Mouse (Mus musculus): ENCODE results near the gene P2ry14. TPM values are rescaled to one million over a fixed set of nuclear protein-coding genes. Genes with fewer than 3 reads are reported as not detected.

Gene P2ry14
- polyA plus RNA-seq, 1 experiment, result 0.07 TPM

DNA sequence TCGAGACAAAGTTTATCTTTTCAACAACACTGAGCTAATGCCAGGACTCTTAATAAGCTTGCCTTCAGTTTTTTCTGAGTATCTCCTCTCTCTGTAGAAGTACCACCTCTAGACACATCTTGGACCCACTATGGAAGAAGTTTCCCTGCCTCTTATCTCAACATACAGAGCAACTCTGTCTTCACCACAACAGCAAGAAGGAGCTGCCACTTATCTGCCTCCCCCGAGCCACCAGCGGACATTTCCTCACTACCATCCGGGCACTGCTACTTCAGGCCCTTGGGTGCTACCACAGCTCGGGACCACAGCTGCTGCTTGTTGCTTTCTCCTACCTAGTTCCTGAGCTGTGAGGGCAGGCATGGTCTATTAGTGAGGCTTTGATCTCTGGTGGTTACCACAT, 20.2 kb downstream of the P2ry14 start:
- TF ChIP-seq REST (IDR thresholded peaks at IDR 0.05; ENCODE audit: insufficient read depth, insufficient read length), result no peak
- TF ChIP-seq SRF (IDR thresholded peaks at IDR 0.05; ENCODE audit: control insufficient read depth, insufficient read length, low read depth), result no peak
- no peak for TF ChIP-seq POLR2AphosphoS2 (IDR thresholded peaks at IDR 0.05; ENCODE audit: insufficient read length, low read depth)
- no peak for TF ChIP-seq MYOD1 (IDR thresholded peaks at IDR 0.05; ENCODE audit: control insufficient read depth in 1 of 3, insufficient read length in 2 of 3, low read depth in 2 of 3)
- no peak for TF ChIP-seq TCF3 (IDR thresholded peaks at IDR 0.05; ENCODE audit: insufficient read length, low read depth)
- TF ChIP-seq MYOG (IDR thresholded peaks at IDR 0.05; ENCODE audit: control insufficient read depth in 1 of 3, insufficient read depth in 1 of 3, insufficient read length in 2 of 3, low read depth in 2 of 3), result no peak
- no peak for TF ChIP-seq CEBPB (IDR thresholded peaks at IDR 0.05; ENCODE audit: insufficient read depth, poor library complexity, severe bottlenecking)
- TF ChIP-seq E2F4 (IDR thresholded peaks at IDR 0.05; ENCODE audit: insufficient read depth), result no peak
- Histone ChIP-seq H3K4me3 (no peak overlapping the region), H3ac (ENCODE audit: control insufficient read depth, insufficient read length) (no peak overlapping the region), H3K27me3 (ENCODE audit: control insufficient read depth, insufficient read depth, insufficient read length) (no peaks in the 10 kb centered on the region), H3K79me2 (ENCODE audit: control insufficient read depth, insufficient read depth) (no peaks in the 10 kb centered on the region), H3K36me3 (ENCODE audit: control insufficient read depth, insufficient read depth) (no peaks in the 10 kb centered on the region), H3K4me2 (ENCODE audit: low read depth) (no peak overlapping the region)

GRCm38 (mm10) chr3:59131966-59132365, 21.5 kb downstream of the P2ry14 start:
- H3K27me3 ChIP-seq (ENCODE audit: control insufficient read depth, insufficient read depth, insufficient read length), result no peaks in the 10 kb centered on the region
- H3K36me3 ChIP-seq (ENCODE audit: control insufficient read depth, insufficient read depth), result no peaks in the 10 kb centered on the region
- H3ac ChIP-seq (ENCODE audit: control insufficient read depth, insufficient read length), result no peak overlapping the region
- no peaks in the 10 kb centered on the region for H3K79me2 ChIP-seq (ENCODE audit: control insufficient read depth, insufficient read depth)
- no peak for TF ChIP-seq MYOG (IDR thresholded peaks at IDR 0.05; ENCODE audit: control insufficient read depth in 1 of 3, insufficient read depth in 1 of 3, insufficient read length in 2 of 3, low read depth in 2 of 3)
- H3K4me3 ChIP-seq, result no peak overlapping the region
- H3K4me2 ChIP-seq (ENCODE audit: low read depth), result no peak overlapping the region

DNA sequence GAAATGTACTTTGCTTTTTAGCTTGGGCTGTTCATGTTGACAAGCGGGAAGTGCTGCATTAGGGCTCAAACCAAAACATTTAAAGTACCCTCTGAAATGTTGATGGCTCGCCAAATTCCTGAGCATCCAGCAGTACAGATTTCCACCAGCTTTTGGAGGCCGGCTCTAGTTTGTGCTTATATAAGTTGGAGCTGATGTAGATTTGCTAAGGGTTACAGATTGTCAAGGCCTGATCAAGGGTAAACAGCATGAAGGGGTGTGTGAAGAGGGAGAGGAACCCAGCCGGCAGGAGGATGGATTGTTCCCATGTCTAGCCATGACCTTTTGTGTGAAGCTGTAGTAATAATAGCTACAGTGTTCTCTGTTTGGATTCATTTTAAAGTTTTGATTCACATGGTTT, 22.3 kb downstream of the P2ry14 start:
- Histone ChIP-seq H3K4me3 (no peak overlapping the region), H3K4me2 (ENCODE audit: low read depth) (no peak overlapping the region), H3ac (ENCODE audit: control insufficient read depth, insufficient read length) (no peak overlapping the region), H3K36me3 (ENCODE audit: control insufficient read depth, insufficient read depth) (no peaks in the 10 kb centered on the region), H3K27me3 (ENCODE audit: control insufficient read depth, insufficient read depth, insufficient read length) (no peaks in the 10 kb centered on the region), H3K79me2 (ENCODE audit: control insufficient read depth, insufficient read depth) (no peaks in the 10 kb centered on the region)
- TF ChIP-seq TCF3 (IDR thresholded peaks at IDR 0.05; ENCODE audit: insufficient read length, low read depth) (no peak), USF1 (IDR thresholded peaks at IDR 0.05; ENCODE audit: low read depth) (no peak), CEBPB (IDR thresholded peaks at IDR 0.05; ENCODE audit: insufficient read depth, poor library complexity, severe bottlenecking) (no peak), E2F4 (IDR thresholded peaks at IDR 0.05; ENCODE audit: insufficient read depth) (no peak), POLR2AphosphoS2 (IDR thresholded peaks at IDR 0.05; ENCODE audit: insufficient read length, low read depth) (no peak), MAX (IDR thresholded peaks at IDR 0.05; ENCODE audit: low read depth) (no peak), MYOD1 (IDR thresholded peaks at IDR 0.05; ENCODE audit: control insufficient read depth in 1 of 3, insufficient read length in 2 of 3, low read depth in 2 of 3) (no peak), MYOG (IDR thresholded peaks at IDR 0.05; ENCODE audit: control insufficient read depth in 1 of 3, insufficient read depth in 1 of 3, insufficient read length in 2 of 3, low read depth in 2 of 3) (no peak), SRF (IDR thresholded peaks at IDR 0.05; ENCODE audit: control insufficient read depth, insufficient read length, low read depth) (no peak), POLR2A (IDR thresholded peaks at IDR 0.05; ENCODE audit: insufficient read length, low read depth) (no peak), REST (IDR thresholded peaks at IDR 0.05; ENCODE audit: insufficient read depth, insufficient read length) (no peak), TCF12 (IDR thresholded peaks at IDR 0.05; ENCODE audit: insufficient read depth, poor library complexity, severe bottlenecking) (no peak)

DNA sequence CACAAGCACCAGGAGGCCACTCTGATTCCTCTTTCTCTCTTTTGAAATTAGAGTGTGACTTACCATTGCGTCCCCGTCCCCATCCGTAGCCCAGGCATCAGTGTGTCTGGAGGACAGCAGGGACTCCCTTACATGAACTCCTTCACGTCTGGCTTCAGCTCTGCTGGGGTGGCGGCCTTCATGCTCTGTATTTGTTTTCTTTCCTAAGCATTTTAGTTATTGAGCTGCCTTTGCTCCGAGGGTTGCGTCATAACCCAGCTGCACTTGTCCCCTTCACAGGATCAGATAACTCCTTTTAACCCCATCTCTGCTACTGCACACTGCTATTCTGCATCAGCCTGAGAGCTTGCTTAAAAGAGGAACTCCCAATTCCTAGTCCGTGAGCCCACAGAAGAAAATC, 23.0 kb downstream of the P2ry14 start:
- no peak for TF ChIP-seq SRF (IDR thresholded peaks at IDR 0.05; ENCODE audit: control insufficient read depth, insufficient read length, low read depth)
- no peak for TF ChIP-seq CEBPB (IDR thresholded peaks at IDR 0.05; ENCODE audit: insufficient read depth, poor library complexity, severe bottlenecking)
- no peak for TF ChIP-seq TCF3 (IDR thresholded peaks at IDR 0.05; ENCODE audit: insufficient read length, low read depth)
- TF ChIP-seq USF1 (IDR thresholded peaks at IDR 0.05; ENCODE audit: low read depth), result no peak
- no peak for TF ChIP-seq POLR2A (IDR thresholded peaks at IDR 0.05; ENCODE audit: insufficient read length, low read depth)
- no peak for TF ChIP-seq REST (IDR thresholded peaks at IDR 0.05; ENCODE audit: insufficient read depth, insufficient read length)
- Histone ChIP-seq H3K4me2 (ENCODE audit: low read depth) (no peak overlapping the region), H3K4me3 (no peak overlapping the region)

DNA sequence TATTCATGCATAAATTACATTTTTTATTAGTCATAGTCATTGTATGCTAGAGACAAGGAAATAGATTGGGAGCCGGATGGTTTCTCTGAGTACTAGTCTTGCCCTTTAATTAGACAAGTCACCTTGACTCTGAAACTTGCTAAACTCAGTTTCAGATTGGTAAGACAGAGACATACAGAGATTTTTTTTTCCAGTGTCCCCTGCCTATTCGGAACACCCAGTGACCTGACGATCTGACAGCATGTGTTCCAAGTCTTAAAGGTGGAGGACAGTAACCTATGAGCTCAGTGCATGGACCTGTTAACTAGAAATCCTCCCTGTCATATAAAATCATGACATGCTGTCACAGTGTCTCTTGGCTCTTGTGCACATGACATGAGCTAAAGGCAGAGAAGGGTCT, 23.9 kb downstream of the P2ry14 start:
- no peak overlapping the region for H3K4me3 ChIP-seq
- TF ChIP-seq E2F4 (IDR thresholded peaks at IDR 0.05; ENCODE audit: insufficient read depth) (no peak), POLR2A (IDR thresholded peaks at IDR 0.05; ENCODE audit: insufficient read length, low read depth) (no peak), MAX (IDR thresholded peaks at IDR 0.05; ENCODE audit: low read depth) (no peak), TCF3 (IDR thresholded peaks at IDR 0.05; ENCODE audit: insufficient read length, low read depth) (no peak), TCF12 (IDR thresholded peaks at IDR 0.05; ENCODE audit: insufficient read depth, poor library complexity, severe bottlenecking) (no peak), MYOD1 (IDR thresholded peaks at IDR 0.05; ENCODE audit: control insufficient read depth in 1 of 3, insufficient read length in 2 of 3, low read depth in 2 of 3) (no peak), USF1 (IDR thresholded peaks at IDR 0.05; ENCODE audit: low read depth) (no peak), REST (IDR thresholded peaks at IDR 0.05; ENCODE audit: insufficient read depth, insufficient read length) (no peak), MYOG (IDR thresholded peaks at IDR 0.05; ENCODE audit: control insufficient read depth in 1 of 3, insufficient read depth in 1 of 3, insufficient read length in 2 of 3, low read depth in 2 of 3) (no peak), SRF (IDR thresholded peaks at IDR 0.05; ENCODE audit: control insufficient read depth, insufficient read length, low read depth) (no peak), CEBPB (IDR thresholded peaks at IDR 0.05; ENCODE audit: insufficient read depth, poor library complexity, severe bottlenecking) (no peak), POLR2AphosphoS2 (IDR thresholded peaks at IDR 0.05; ENCODE audit: insufficient read length, low read depth) (no peak)
- H3ac ChIP-seq (ENCODE audit: control insufficient read depth, insufficient read length), result no peak overlapping the region
- H3K27me3 ChIP-seq (ENCODE audit: control insufficient read depth, insufficient read depth, insufficient read length), result no peaks in the 10 kb centered on the region
- H3K36me3 ChIP-seq (ENCODE audit: control insufficient read depth, insufficient read depth), result no peaks in the 10 kb centered on the region
- no peak overlapping the region for H3K4me2 ChIP-seq (ENCODE audit: low read depth)
- H3K79me2 ChIP-seq (ENCODE audit: control insufficient read depth, insufficient read depth), result no peaks in the 10 kb centered on the region

More for the DNA sequence above, 23.0 kb downstream of the P2ry14 start:
- Histone ChIP-seq H3K36me3 (ENCODE audit: control insufficient read depth, insufficient read depth) (no peaks in the 10 kb centered on the region), H3K27me3 (ENCODE audit: control insufficient read depth, insufficient read depth, insufficient read length) (no peaks in the 10 kb centered on the region), H3K79me2 (ENCODE audit: control insufficient read depth, insufficient read depth) (no peaks in the 10 kb centered on the region), H3ac (ENCODE audit: control insufficient read depth, insufficient read length) (no peak overlapping the region)
